Mouse (Mus musculus) lung, adult 2 months (tissue): ENCODE results near the gene Fbxw8.

Experiments
- CTCF ChIP-seq: fragments of 200-500 bp; IDR thresholded peaks from 2 replicates; pipeline ENCODE4 v1.5.1; 2011; ENCODE audit warnings: mild to moderate bottlenecking, low read length, control low read depth; ENCODE audit not compliant: insufficient read depth
- POLR2A ChIP-seq: fragments of 200-500 bp; IDR thresholded peaks from 2 replicates; pipeline ENCODE4 v1.6.1; 2011; ENCODE audit warnings: low read depth, mild to moderate bottlenecking, control low read depth, low read length, borderline replicate concordance; ENCODE audit errors: extremely low read depth

DNA sequence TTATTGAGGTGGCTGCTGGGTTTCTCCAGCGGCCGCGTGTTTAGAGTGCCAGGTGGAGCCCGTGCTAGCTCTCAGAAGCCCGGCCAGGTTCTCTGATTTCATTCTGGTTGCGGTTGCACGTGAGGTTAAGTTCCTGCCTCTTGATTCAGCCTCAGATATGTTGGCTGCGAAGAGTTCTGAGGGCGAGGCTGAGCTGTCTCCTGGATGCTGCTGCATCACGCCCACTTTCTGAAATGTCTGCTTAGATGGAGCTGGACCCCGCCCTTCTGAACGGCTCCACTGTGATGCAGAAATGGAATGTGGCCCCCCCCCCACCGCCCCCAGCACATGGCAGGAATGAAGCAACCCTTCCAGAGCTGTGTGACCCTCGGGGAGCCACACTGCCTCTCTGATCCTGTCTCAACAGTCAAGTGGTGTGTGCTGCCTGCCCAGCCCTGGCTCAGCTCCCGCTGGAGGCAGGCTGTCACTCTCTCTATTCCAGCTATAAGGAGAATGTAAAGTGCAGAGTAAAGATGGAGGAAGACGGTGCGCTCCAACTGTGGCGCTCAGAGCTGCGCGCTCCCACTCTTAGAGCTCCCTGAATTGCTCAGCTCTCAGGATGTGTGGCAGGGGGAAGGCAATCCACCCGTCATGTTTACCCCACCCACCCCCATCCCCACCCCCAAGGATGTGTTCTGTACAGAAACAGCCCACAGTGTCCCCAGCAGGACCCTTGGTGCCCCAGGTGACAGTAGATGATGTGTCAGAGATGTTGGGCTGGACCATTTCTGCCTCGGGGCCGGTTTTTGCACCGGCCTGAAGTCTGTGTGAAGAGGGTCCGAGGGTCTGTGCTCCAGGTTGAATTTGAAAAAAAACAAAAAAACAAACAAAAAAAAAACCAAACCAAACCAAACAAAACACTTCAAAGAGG, 118.1 kb downstream of the Fbxw8 start:
- no peak for TF ChIP-seq POLR2A
- no peak for TF ChIP-seq CTCF
